Mouse (Mus musculus) mouse embryonic stem cell (cell line): ENCODE data around the gene Otud4.

ENCODE experiments used
- in situ Hi-C, 2 experiments: fragments of 300-500 bp; cut with MboI; formaldehyde crosslinking; loops; 1 replicate in 1 of 2; 3 replicates in 1 of 2; pipeline ENCODE4 v1.14.3; 2019 to 2020; ENCODE audit warnings: low sequenced_read_pairs in 2 of 2, low pct_unique_long_range_greater_than_20kb in 1 of 2, mixed read lengths in 1 of 2; ENCODE audit not compliant: unreplicated experiment in 1 of 2

Gene Otud4

GRCm38 (mm10) chr8:79712676-79713075 lies 73.3 kb downstream of the Otud4 start:
- in situ Hi-C loops, result no loop called here

DNA sequence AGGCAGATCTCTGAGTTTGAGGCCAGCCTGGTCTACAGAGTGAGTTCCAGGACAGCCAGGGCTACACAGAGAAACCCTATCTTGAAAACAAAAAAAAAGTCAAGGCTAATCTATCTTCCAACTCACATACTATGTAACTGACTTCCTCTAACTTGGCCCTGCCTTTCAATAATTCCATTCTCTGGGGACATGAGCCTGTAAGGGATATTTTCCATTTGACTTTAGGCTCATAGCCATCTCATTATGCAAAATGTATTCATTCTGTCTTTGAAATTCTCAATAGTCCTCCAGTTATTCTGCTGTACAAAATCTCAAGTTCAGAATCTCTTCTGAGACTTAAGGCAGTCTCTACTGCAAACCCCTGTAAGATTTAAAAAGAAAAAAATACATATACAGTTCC lies 82.1 kb downstream of the Otud4 start:
- in situ Hi-C loops, result no loop called here

GRCm38 (mm10) chr8:79723308-79723707 lies 83.9 kb downstream of the Otud4 start:
- in situ Hi-C loops, result no loop called here

GRCm38 (mm10) chr8:79724589-79724988 lies 85.2 kb downstream of the Otud4 start:
- in situ Hi-C loops, result no loop called here
